Comparison of ENCODE assay signal across 13 mouse cellular contexts in the genomic region with DNA sequence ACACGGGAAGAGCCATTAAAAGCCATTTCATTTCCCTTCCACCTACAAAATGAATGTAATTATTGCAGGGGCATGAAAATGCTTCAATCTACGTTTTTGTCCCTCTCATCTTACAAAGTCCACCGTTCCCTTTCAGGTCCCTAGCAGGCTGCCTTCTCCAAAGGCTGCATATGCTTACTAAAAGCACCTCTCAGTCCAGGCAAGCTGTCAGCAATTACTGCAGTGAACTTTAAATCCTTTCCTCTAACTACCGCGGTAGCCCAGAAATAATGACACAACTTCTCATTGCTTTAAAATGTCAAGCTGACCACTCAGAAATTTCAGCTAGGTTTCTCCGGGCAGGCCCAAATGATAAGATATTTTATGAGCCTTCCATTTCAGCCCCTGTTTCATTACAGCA.
DNase-seq lines count a peak whose midpoint lies in the region; ATAC-seq lines count a peak whose summit lies in the region.
"Had no signal": no experiment of that assay in that cellular context is flagged by ENCODE, and none has a peak within 500 bp of the region (broad histone marks: within the 10 kb centered on the region; RNA-seq: fewer than 3 reads in every experiment).

No protein-coding gene starts in this region.

- H3K9me3 ChIP-seq in intestine, embryonic 15.5 days = no peaks in the 10 kb centered on the region
- no peaks in the 10 kb centered on the region for H3K9me3 ChIP-seq in intestine, embryonic 16.5 days (ENCODE audit: control insufficient read depth, low read length)
- H3K9me3 ChIP-seq: heart, embryonic 10.5 days had no signal

- no peak for ATAC-seq in intestine, embryonic 15.5 days
- no peak for ATAC-seq in intestine, embryonic 16.5 days
- ATAC-seq: lung, postnatal 0 days had no signal

- H3K4me1 ChIP-seq in intestine, embryonic 15.5 days (replicated peaks) = peaks cover 4% of the 10 kb centered on the region; the same call in 1 of the 2 replicates
- H3K4me1 ChIP-seq in intestine, embryonic 16.5 days (ENCODE audit: control insufficient read depth, insufficient read depth, low read length) = peaks cover 7% of the 10 kb centered on the region; the same call in 1 of the 2 replicates

- H3K27me3 ChIP-seq in intestine, embryonic 15.5 days (replicated peaks) = no peaks in the 10 kb centered on the region
- no peaks in the 10 kb centered on the region for H3K27me3 ChIP-seq in intestine, embryonic 16.5 days (replicated peaks; ENCODE audit: control insufficient read depth, insufficient read depth, low read length)

- no peak overlapping the region for H3K27ac ChIP-seq in intestine, embryonic 15.5 days
- no peak overlapping the region for H3K27ac ChIP-seq in intestine, embryonic 16.5 days (ENCODE audit: low read length)
- H3K27ac ChIP-seq: heart, embryonic 10.5 days had no signal

- H3K4me2 ChIP-seq in intestine, embryonic 15.5 days (replicated peaks) = peak overlapping the region; percentile 27; the same call in 1 of the 2 replicates
- H3K4me2 ChIP-seq in intestine, embryonic 16.5 days (ENCODE audit: low read depth, low read length) = no peak overlapping the region
- H3K4me2 ChIP-seq: midbrain, embryonic 11.5 days had no signal

- H3K36me3 ChIP-seq in intestine, embryonic 15.5 days = no peaks in the 10 kb centered on the region
- no peaks in the 10 kb centered on the region for H3K36me3 ChIP-seq in intestine, embryonic 16.5 days (ENCODE audit: control insufficient read depth, insufficient read depth, low read length)
- H3K36me3 ChIP-seq: heart, embryonic 10.5 days had no signal

- WGBS in intestine, embryonic 15.5 days = 45% methylated on average over 6 of the region's 6 CpGs
- 42% methylated on average over 6 of the region's 6 CpGs for WGBS in intestine, embryonic 16.5 days

- H3K9ac ChIP-seq in intestine, embryonic 15.5 days = no peak overlapping the region
- no peak overlapping the region for H3K9ac ChIP-seq in intestine, embryonic 16.5 days (ENCODE audit: low read depth, low read length)

- peak; percentile 21 for DNase-seq in embryo, embryonic 11 days
- no peak for DNase-seq in embryo, embryonic 10.5 days (ENCODE audit: low spot score)
- DNase-seq in cerebellum, adult 8-10 months = peak; percentile 4
- DNase-seq in hindlimb bud, embryonic 11.5 days (ENCODE audit: extremely low spot score, low read depth, low spot score) = peak; percentile 44
- DNase-seq in layer of hippocampus, adult 11-12 months (ENCODE audit: low spot score) = no peak
- no peak for DNase-seq in thymus, postnatal 4 days
- DNase-seq: right cerebral cortex, postnatal 14 days; thymus, postnatal 36 days had no signal

- no peak overlapping the region for H3K4me3 ChIP-seq in intestine, embryonic 15.5 days (replicated peaks)
- H3K4me3 ChIP-seq in intestine, embryonic 16.5 days (ENCODE audit: low read length) = no peak overlapping the region
- H3K4me3 ChIP-seq: heart, embryonic 10.5 days had no signal

Comparison
In these comparisons a context has a peak if more than half of its experiments do, and no peak if none do; other contexts are left out.
1. DNase-seq: peak in embryo, embryonic 11 days (single experiment), cerebellum, adult 8-10 months (single experiment) and hindlimb bud, embryonic 11.5 days (single experiment); none in embryo, embryonic 10.5 days (single experiment), layer of hippocampus, adult 11-12 months (single experiment) and thymus, postnatal 4 days (single experiment).